Mouse (Mus musculus): ENCODE measurements around the gene Kctd7.

GRCm38 (mm10) chr5:130141138-130141537 is 3.5 kb upstream of the Kctd7 start:
- TF ChIP-seq CTCF (IDR thresholded peaks at IDR 0.05; ENCODE audit: borderline replicate concordance, insufficient read depth, low read length) (no peak), POLR2A (IDR thresholded peaks at IDR 0.05; ENCODE audit: low read depth, low read length) (no peak)
